Mouse (Mus musculus): ENCODE results near the gene Rhox3a. TPM values are rescaled to one million over a fixed set of nuclear protein-coding genes. Genes with fewer than 3 reads are reported as not detected.

The Rhox3a gene
- not detected in 2 replicates for polyA plus RNA-seq (2012; rRNA removed)

GRCm38 (mm10) chrX:37249619-37250018, at the start of gene Rhox3a:
Rhox3a (plus strand) TSS chrX:37249919.

DNA sequence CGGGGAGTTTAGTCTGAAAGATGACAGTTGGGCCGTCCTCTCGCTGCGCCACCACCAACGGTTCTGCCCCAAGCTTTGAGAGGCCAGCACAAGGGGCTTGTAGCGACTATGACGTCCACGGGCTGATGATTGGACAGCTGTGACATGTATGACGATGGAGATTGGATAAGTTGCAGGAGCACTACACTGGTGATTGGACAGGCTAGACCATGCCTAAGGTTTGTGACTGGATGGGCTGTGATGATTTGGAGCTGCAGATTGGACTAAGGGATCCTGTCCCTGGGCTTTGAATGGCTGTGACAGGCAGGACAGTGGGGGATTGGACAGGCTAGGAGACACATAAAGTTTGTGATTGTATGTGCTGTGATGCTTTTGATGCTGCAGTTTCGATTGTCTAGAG, 38.8 kb upstream of the Rhox3a start, which contains the start of gene Gm9:
Gene Gm9, minus strand, starts transcription at position 101 of the 400 bp plus-strand sequence.

DNA sequence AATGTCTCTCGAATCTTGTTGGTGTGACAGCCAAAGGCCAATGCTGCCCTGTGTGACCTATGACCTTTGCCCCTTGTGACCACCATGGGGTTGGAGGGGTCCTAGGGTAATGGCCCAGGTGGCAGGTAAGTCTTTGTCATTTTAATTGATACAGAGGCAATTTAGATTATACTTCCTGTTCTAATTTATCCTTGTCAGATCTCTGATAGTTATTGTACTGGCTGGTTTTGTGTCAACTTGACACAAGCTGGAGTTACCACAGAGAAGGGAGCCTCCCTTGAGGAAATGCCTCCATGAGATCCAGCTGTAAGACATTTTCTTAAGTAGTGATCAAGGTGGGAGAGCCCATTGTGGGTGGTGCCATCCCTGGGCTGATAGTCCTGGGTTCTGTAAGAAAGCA, 27.6 kb upstream of the Rhox3a start, which contains the start of gene Rhox1:
Gene Rhox1, minus strand, starts transcription at position 101 of the 400 bp plus-strand sequence.

DNA sequence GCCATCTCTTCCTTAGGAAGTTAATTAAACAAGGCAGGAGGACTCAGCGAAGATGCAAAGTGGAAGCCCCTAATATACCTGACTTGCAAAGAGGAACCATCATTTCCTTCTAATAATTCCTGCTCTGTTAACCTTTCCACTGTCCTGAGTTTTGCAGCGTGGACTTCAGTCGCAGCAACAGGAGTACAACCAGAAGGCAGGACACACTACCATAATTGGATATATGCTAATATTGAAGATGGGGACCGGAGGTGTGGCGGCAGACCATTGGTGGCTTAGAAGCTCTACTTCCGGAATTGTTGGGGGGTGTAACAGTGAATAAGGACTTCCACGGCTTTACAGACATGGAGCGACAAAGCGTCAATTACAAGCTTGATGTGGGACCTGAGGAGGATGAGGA, 5.0 kb upstream of the Rhox3a start, which contains the start of gene Rhox2a:
Gene Rhox2a, plus strand, starts transcription at position 301 of the 400 bp plus-strand sequence.

GRCm38 (mm10) chrX:37265038-37265437, 15.3 kb downstream of the Rhox3a start, which contains the start of gene Rhox4a:
Rhox4a (plus strand) TSS chrX:37265338.

Other genes starting within 250 kb of the Rhox3a start
- gene Sowahd, start 201.1 kb upstream of the Rhox3a start, polyA plus RNA-seq (2012; rRNA removed), result 0.19 and 0.40 TPM in 2 replicates
- 2.9 and 5.2 TPM in 2 replicates for gene Rpl39, start 164.5 kb upstream of the Rhox3a start, polyA plus RNA-seq (2012; rRNA removed)
- gene Upf3b, start 139.6 kb upstream of the Rhox3a start, polyA plus RNA-seq (2012; rRNA removed), result 0.08 and 0.23 TPM in 2 replicates
- gene Nkap, start 123.1 kb upstream of the Rhox3a start, polyA plus RNA-seq (2012; rRNA removed), result 0.38 and 0.83 TPM in 2 replicates
- not detected in 2 replicates for gene Akap14, start 81.1 kb upstream of the Rhox3a start, polyA plus RNA-seq (2012; rRNA removed)
- 46.5 and 66.5 TPM in 2 replicates for gene Ndufa1, start 58.8 kb upstream of the Rhox3a start, polyA plus RNA-seq (2012; rRNA removed)
- gene Rnf113a1, start 58.7 kb upstream of the Rhox3a start, polyA plus RNA-seq (2012; rRNA removed), result 0.28 and 0.75 TPM in 2 replicates
- gene Gm9, start 38.9 kb upstream of the Rhox3a start, polyA plus RNA-seq (2012; rRNA removed), result not detected in 2 replicates
- not detected in 2 replicates for gene Rhox1, start 27.7 kb upstream of the Rhox3a start, polyA plus RNA-seq (2012; rRNA removed)
- gene Rhox2a, start 4.9 kb upstream of the Rhox3a start, polyA plus RNA-seq (2012; rRNA removed), result not detected in 2 replicates
- not detected in 2 replicates for gene Rhox4a, start 15.4 kb downstream of the Rhox3a start, polyA plus RNA-seq (2012; rRNA removed)
- not detected in 2 replicates for gene Rhox3a2, start 130.1 kb downstream of the Rhox3a start, polyA plus RNA-seq (2012; rRNA removed)
- not detected in 2 replicates for gene Rhox4a2, start 140.9 kb downstream of the Rhox3a start, polyA plus RNA-seq (2012; rRNA removed)
- gene Rhox2b, start 162.1 kb downstream of the Rhox3a start, polyA plus RNA-seq (2012; rRNA removed), result not detected in 2 replicates
- gene Rhox4b, start 182.6 kb downstream of the Rhox3a start, polyA plus RNA-seq (2012; rRNA removed), result not detected in 2 replicates
- gene Rhox2c, start 203.8 kb downstream of the Rhox3a start, polyA plus RNA-seq (2012; rRNA removed), result not detected in 2 replicates
- gene Rhox3c, start 208.7 kb downstream of the Rhox3a start, polyA plus RNA-seq (2012; rRNA removed), result not detected in 2 replicates
- gene Rhox4c, start 230.4 kb downstream of the Rhox3a start, polyA plus RNA-seq (2012; rRNA removed), result not detected in 2 replicates
- not detected in 2 replicates for gene Rhox2d, start 243.5 kb downstream of the Rhox3a start, polyA plus RNA-seq (2012; rRNA removed)